Mouse (Mus musculus) neural tube, embryonic 13.5 days (tissue): Measurements from ENCODE around the gene Msmo1. TPM values are rescaled to one million over a fixed set of nuclear protein-coding genes. Genes with fewer than 3 reads are reported as not detected.

Experiments
- ATAC-seq: fragments of 200-750 bp; cut with Nextera tagmentation; 2 replicates; pipeline ENCODE4 v1.8.0; 2017; ENCODE audit warnings: low read depth, mild to moderate bottlenecking, moderate TSS enrichment, moderate library complexity
- H3K27ac ChIP-seq: fragments of 300-500 bp; sonication (generic); replicated peaks from 2 replicates; pipeline ENCODE4 v1.5.1; 2015; ENCODE audit warnings: moderate library complexity, mild to moderate bottlenecking, inconsistent platforms
- H3K27me3 ChIP-seq: fragments of 300-500 bp; sonication (generic); 2 replicates; pipeline ENCODE4 v1.6.1; 2015; ENCODE audit warnings: mild to moderate bottlenecking, inconsistent platforms
- H3K36me3 ChIP-seq: fragments of 300-500 bp; sonication (generic); 2 replicates; pipeline ENCODE4 v1.6.1; 2015; ENCODE audit warnings: mild to moderate bottlenecking, inconsistent platforms
- H3K4me1 ChIP-seq: fragments of 300-500 bp; sonication (generic); replicated peaks from 2 replicates; pipeline ENCODE4 v1.6.1; 2015; ENCODE audit warnings: inconsistent platforms
- H3K4me2 ChIP-seq: fragments of 300-500 bp; sonication (generic); 2 replicates; pipeline ENCODE4 v1.6.1; 2015; ENCODE audit warnings: inconsistent platforms, mild to moderate bottlenecking, moderate library complexity
- H3K4me3 ChIP-seq: fragments of 300-500 bp; sonication (generic); 2 replicates; pipeline ENCODE4 v1.5.1; 2015; ENCODE audit warnings: mild to moderate bottlenecking, inconsistent platforms
- H3K9ac ChIP-seq: fragments of 300-500 bp; sonication (generic); 2 replicates; pipeline ENCODE4 v1.6.1; 2015; ENCODE audit warnings: moderate library complexity, mild to moderate bottlenecking, inconsistent platforms
- H3K9me3 ChIP-seq: fragments of 300-500 bp; sonication (generic); 2 replicates; pipeline ENCODE4 v1.6.1; 2016; ENCODE audit warnings: inconsistent platforms
- WGBS: fragments of 180-500 bp; shearing (Covaris S2); methylation state at CpG from one replicate; pipeline ENCODE4 v1.1.7; 2015; 5-methylcytosine and 5-hydroxymethylcytosine counted together
- polyA plus RNA-seq: library from polyadenylated mRNA; unstranded; fragments of >200 nt; fragmentation: Nextera tagmentation; extraction: Ambion mirVana; gene quantifications from 2 replicates; pipeline ENCODE4 v1.2.1, GENCODE M21; 2015

Gene Msmo1
- 126 and 138 TPM in 2 replicates for polyA plus RNA-seq

GRCm38 (mm10) chr8:64733271-64733943 is at the start of gene Msmo1:
TSS of gene Msmo1 (minus strand) at chr8:64733792.
- WGBS = under 1% methylated on average over 60 of the region's 60 CpGs
- H3K9me3 ChIP-seq = no peaks in the 10 kb centered on the region

GRCm38 (mm10) chr8:64781947-64782346 is 48.4 kb upstream of the Msmo1 start:
- no peaks in the 10 kb centered on the region for H3K9me3 ChIP-seq
- no peak overlapping the region for H3K4me3 ChIP-seq
- no peak for ATAC-seq
- H3K36me3 ChIP-seq = 0 out of 2 replicates have a peak, but pooled peaks cover 4% of the 10 kb centered on the region
- no peaks in the 10 kb centered on the region for H3K27me3 ChIP-seq
- 86% methylated on average over 6 of the region's 6 CpGs for WGBS
- 0 out of 2 replicates have a peak, but pooled peaks cover 4% of the 10 kb centered on the region for H3K4me1 ChIP-seq
- H3K27ac ChIP-seq = no peak overlapping the region
- no peak overlapping the region for H3K4me2 ChIP-seq
- no peak overlapping the region for H3K9ac ChIP-seq

More at GRCm38 (mm10) chr8:64733271-64733943, at the start of gene Msmo1:
- peak within 1 kb of the TSS; percentile 76 for H3K9ac ChIP-seq
- peak within 1 kb of the TSS; percentile 89 for H3K27ac ChIP-seq
- peak within 1 kb of the TSS; percentile 72 for H3K4me3 ChIP-seq
- ATAC-seq = peak; percentile 99
- H3K36me3 ChIP-seq = peaks cover 24% of the 10 kb centered on the region
- H3K4me1 ChIP-seq = peaks cover 44% of the 10 kb centered on the region
- H3K27me3 ChIP-seq = no peaks in the 10 kb centered on the region
- peak within 1 kb of the TSS; percentile 83 for H3K4me2 ChIP-seq

- Histone ChIP-seq H3K9ac (no peak overlapping the region), H3K27ac (0 out of 2 replicates have a peak overlapping the region, but pooled peaks have one; percentile 10), H3K27me3 (no peaks in the 10 kb centered on the region), H3K9me3 (no peaks in the 10 kb centered on the region), H3K4me2 (no peak overlapping the region), H3K4me1 (0 out of 2 replicates have a peak, but pooled peaks cover 4% of the 10 kb centered on the region), H3K36me3 (0 out of 2 replicates have a peak, but pooled peaks cover 4% of the 10 kb centered on the region), H3K4me3 (no peak overlapping the region)
- 59% methylated on average over 9 of the region's 9 CpGs for WGBS
- ATAC-seq = 0 out of 2 replicates have a peak, but pooled peaks have one; percentile 54
Observed at GRCm38 (mm10) chr8:64777925-64778324, 44.3 kb upstream of the Msmo1 start.

- H3K9me3 ChIP-seq = no peaks in the 10 kb centered on the region
- no peaks in the 10 kb centered on the region for H3K36me3 ChIP-seq
- H3K4me2 ChIP-seq = no peak overlapping the region
- no peak overlapping the region for H3K4me3 ChIP-seq
- no peak for ATAC-seq
- no peak overlapping the region for H3K9ac ChIP-seq
- no peaks in the 10 kb centered on the region for H3K27me3 ChIP-seq
- H3K27ac ChIP-seq = no peak overlapping the region
- H3K4me1 ChIP-seq = 0 out of 2 replicates have a peak, but pooled peaks cover 4% of the 10 kb centered on the region
- WGBS = 93% methylated on average over 6 of the region's 6 CpGs
Observed at GRCm38 (mm10) chr8:64774136-64774535, 40.5 kb upstream of the Msmo1 start.

GRCm38 (mm10) chr8:64770814-64771213 is 37.2 kb upstream of the Msmo1 start:
- no peaks in the 10 kb centered on the region for H3K27me3 ChIP-seq
- no peak overlapping the region for H3K4me3 ChIP-seq
- H3K4me2 ChIP-seq = no peak overlapping the region
- H3K4me1 ChIP-seq = no peaks in the 10 kb centered on the region
- no peak overlapping the region for H3K27ac ChIP-seq
- peaks cover 3% of the 10 kb centered on the region; the same call in 1 of the 2 replicates for H3K36me3 ChIP-seq
- no peak for ATAC-seq
- WGBS = 90% methylated on average over 7 of the region's 7 CpGs
- no peaks in the 10 kb centered on the region for H3K9me3 ChIP-seq
- no peak overlapping the region for H3K9ac ChIP-seq

GRCm38 (mm10) chr8:64769586-64769985 is 36.0 kb upstream of the Msmo1 start:
- H3K4me2 ChIP-seq = no peak overlapping the region
- no peaks in the 10 kb centered on the region for H3K4me1 ChIP-seq
- H3K36me3 ChIP-seq = peaks cover 3% of the 10 kb centered on the region; the same call in 1 of the 2 replicates
- no peaks in the 10 kb centered on the region for H3K27me3 ChIP-seq
- H3K9me3 ChIP-seq = no peaks in the 10 kb centered on the region
- 79% methylated on average over 7 of the region's 7 CpGs for whole genome bisulfite sequencing
- no peak overlapping the region for H3K27ac ChIP-seq
- H3K9ac ChIP-seq = no peak overlapping the region
- no peak for ATAC-seq
- H3K4me3 ChIP-seq = no peak overlapping the region

GRCm38 (mm10) chr8:64768645-64769044 is 35.1 kb upstream of the Msmo1 start:
- no peak overlapping the region for H3K4me3 ChIP-seq
- no peaks in the 10 kb centered on the region for H3K27me3 ChIP-seq
- H3K36me3 ChIP-seq = peaks cover 3% of the 10 kb centered on the region; the same call in 1 of the 2 replicates
- no peak overlapping the region for H3K27ac ChIP-seq
- no peak for ATAC-seq
- no peaks in the 10 kb centered on the region for H3K9me3 ChIP-seq
- H3K4me1 ChIP-seq = no peaks in the 10 kb centered on the region
- H3K9ac ChIP-seq = no peak overlapping the region
- no peak overlapping the region for H3K4me2 ChIP-seq
- WGBS = 88% methylated on average over 4 of the region's 9 CpGs

GRCm38 (mm10) chr8:64767047-64767446 is 33.5 kb upstream of the Msmo1 start:
- Histone ChIP-seq H3K9ac (no peak overlapping the region), H3K27ac (no peak overlapping the region), H3K9me3 (no peaks in the 10 kb centered on the region), H3K36me3 (peaks cover 3% of the 10 kb centered on the region; the same call in 1 of the 2 replicates), H3K4me3 (no peak overlapping the region), H3K4me1 (no peaks in the 10 kb centered on the region), H3K4me2 (no peak overlapping the region), H3K27me3 (no peaks in the 10 kb centered on the region)
- 95% methylated on average over 9 of the region's 9 CpGs for WGBS
- ATAC-seq = no peak

GRCm38 (mm10) chr8:64764075-64764474 is 30.5 kb upstream of the Msmo1 start:
- WGBS = 72% methylated on average over 9 of the region's 9 CpGs

GRCm38 (mm10) chr8:64762751-64763150 is 29.2 kb upstream of the Msmo1 start:
- no peak overlapping the region for H3K4me3 ChIP-seq

More at GRCm38 (mm10) chr8:64764075-64764474, 30.5 kb upstream of the Msmo1 start:
- Histone ChIP-seq H3K36me3 (peaks cover 9% of the 10 kb centered on the region), H3K27ac (no peak overlapping the region), H3K9ac (no peak overlapping the region), H3K4me3 (no peak overlapping the region), H3K4me1 (peaks cover 8% of the 10 kb centered on the region), H3K4me2 (no peak overlapping the region), H3K27me3 (no peaks in the 10 kb centered on the region), H3K9me3 (no peaks in the 10 kb centered on the region)
- no peak for ATAC-seq

GRCm38 (mm10) chr8:64761430-64761829 is 27.8 kb upstream of the Msmo1 start:
- Histone ChIP-seq H3K4me1 (peaks cover 8% of the 10 kb centered on the region), H3K27me3 (no peaks in the 10 kb centered on the region), H3K4me3 (no peak overlapping the region), H3K9ac (no peak overlapping the region), H3K27ac (no peak overlapping the region), H3K36me3 (peaks cover 18% of the 10 kb centered on the region), H3K4me2 (no peak overlapping the region), H3K9me3 (no peaks in the 10 kb centered on the region)
- ATAC-seq = no peak
- 65% methylated on average over 8 of the region's 8 CpGs for WGBS

More at GRCm38 (mm10) chr8:64762751-64763150, 29.2 kb upstream of the Msmo1 start:
- 88% methylated on average over 1 of the region's 1 CpGs for WGBS
- H3K4me2 ChIP-seq = no peak overlapping the region
- no peaks in the 10 kb centered on the region for H3K27me3 ChIP-seq
- no peaks in the 10 kb centered on the region for H3K9me3 ChIP-seq
- peaks cover 8% of the 10 kb centered on the region for H3K4me1 ChIP-seq
- ATAC-seq = no peak
- H3K9ac ChIP-seq = no peak overlapping the region
- H3K36me3 ChIP-seq = peaks cover 14% of the 10 kb centered on the region
- H3K27ac ChIP-seq = no peak overlapping the region

GRCm38 (mm10) chr8:64757956-64758355 is 24.4 kb upstream of the Msmo1 start:
- ATAC-seq = no peak
- Histone ChIP-seq H3K36me3 (peaks cover 37% of the 10 kb centered on the region), H3K27me3 (no peaks in the 10 kb centered on the region), H3K27ac (no peak overlapping the region), H3K4me1 (peaks cover 8% of the 10 kb centered on the region), H3K4me3 (no peak overlapping the region), H3K4me2 (no peak overlapping the region), H3K9ac (no peak overlapping the region), H3K9me3 (no peaks in the 10 kb centered on the region)
- 90% methylated on average over 15 of the region's 15 CpGs for WGBS
